Mouse (Mus musculus): ENCODE data around the gene Ssb. TPM values are rescaled to one million over a fixed set of nuclear protein-coding genes. Genes with fewer than 3 reads are reported as not detected.
A peak's percentile ranks its signal among the peaks of the same experiment; 100 is the strongest.

The Ssb gene
- polyA plus RNA-seq (2015; fragmentation: Nextera tagmentation; extraction: Ambion mirVana): 108 and 133 TPM in 2 replicates

DNA sequence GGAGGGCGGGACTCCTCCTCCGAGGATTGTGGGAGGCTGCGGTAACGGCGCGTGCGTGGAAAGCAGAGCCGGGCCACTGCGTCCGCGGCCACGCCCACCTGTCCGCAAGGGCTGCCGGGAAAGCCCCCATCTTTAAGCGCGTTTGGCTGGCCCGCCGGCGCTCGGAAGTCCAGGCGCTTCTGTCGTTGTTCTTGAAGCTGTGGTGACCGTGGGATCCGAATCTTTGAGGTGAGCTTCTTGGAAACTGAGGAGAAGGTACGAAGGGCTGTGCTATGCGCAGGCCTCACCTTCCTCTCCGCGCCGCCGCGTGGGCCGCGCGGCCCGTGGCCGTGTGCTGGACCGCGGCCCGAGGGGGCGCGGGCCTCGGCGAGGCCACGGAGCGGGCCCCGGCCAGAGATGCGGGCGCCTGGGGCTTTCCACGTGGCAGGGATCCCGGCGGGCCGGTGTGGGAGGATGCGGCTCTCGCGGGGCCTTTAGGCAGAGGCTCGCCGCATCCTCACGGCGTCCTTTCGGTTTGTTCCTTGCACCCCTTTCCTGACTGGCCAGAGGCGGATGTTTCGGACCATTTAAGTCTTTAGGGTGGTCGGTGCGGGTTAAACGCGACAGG is at the start of gene Ssb:
Gene Ssb (plus strand): TSS at position 78 of the 607 bp plus-strand sequence.
- Histone ChIP-seq H3K27ac (replicated peaks) (peak within 1 kb of the TSS; percentile 91), H3K4me3 (replicated peaks) (peak within 1 kb of the TSS; percentile 95), H3K36me3 (replicated peaks) (peaks cover 25% of the 10 kb centered on the region), H3K4me2 (peak within 1 kb of the TSS; percentile 86), H3K27me3 (no peaks in the 10 kb centered on the region), H3K9me3 (replicated peaks) (no peaks in the 10 kb centered on the region), H3K9ac (peak within 1 kb of the TSS; percentile 99), H3K4me1 (replicated peaks) (peaks cover 28% of the 10 kb centered on the region)
- WGBS (ENCODE audit: insufficient replicate concordance): under 1% methylated on average over 66 of the region's 66 CpGs
- peak; percentile 95 for ATAC-seq (ENCODE audit: insufficient read depth)

DNA sequence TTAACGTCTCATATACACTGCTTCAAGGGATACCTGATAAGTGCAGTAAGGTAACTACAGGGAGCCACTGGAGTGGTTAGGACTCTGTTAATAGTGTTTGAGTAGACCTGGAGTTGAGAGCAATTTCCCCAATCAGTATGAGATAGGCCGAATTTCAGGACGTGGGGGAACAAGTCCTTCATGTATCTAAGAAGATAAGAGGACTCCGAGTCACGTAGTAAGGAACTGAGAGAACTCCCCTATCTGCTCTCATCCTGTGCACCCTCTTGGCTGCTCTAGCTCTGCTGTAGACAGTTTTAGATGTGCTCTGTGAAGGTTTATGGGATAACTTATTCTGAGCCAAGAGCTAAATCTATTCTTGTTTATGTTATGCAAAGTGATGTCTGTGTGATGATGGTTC is 44.8 kb upstream of the Ssb start:
- H3K4me1 ChIP-seq (replicated peaks): peaks cover 65% of the 10 kb centered on the region
- H3K36me3 ChIP-seq (replicated peaks): no peaks in the 10 kb centered on the region
- WGBS (ENCODE audit: insufficient replicate concordance): 15% methylated on average over 5 of the region's 5 CpGs
- H3K4me3 ChIP-seq (replicated peaks): no peak overlapping the region
- no peaks in the 10 kb centered on the region for H3K27me3 ChIP-seq
- H3K27ac ChIP-seq (replicated peaks): peak overlapping the region; percentile 81
- H3K9me3 ChIP-seq (replicated peaks): no peaks in the 10 kb centered on the region
- peak; percentile 88 for ATAC-seq (ENCODE audit: insufficient read depth)
- H3K9ac ChIP-seq: no peak overlapping the region
- peak overlapping the region; percentile 37 for H3K4me2 ChIP-seq

DNA sequence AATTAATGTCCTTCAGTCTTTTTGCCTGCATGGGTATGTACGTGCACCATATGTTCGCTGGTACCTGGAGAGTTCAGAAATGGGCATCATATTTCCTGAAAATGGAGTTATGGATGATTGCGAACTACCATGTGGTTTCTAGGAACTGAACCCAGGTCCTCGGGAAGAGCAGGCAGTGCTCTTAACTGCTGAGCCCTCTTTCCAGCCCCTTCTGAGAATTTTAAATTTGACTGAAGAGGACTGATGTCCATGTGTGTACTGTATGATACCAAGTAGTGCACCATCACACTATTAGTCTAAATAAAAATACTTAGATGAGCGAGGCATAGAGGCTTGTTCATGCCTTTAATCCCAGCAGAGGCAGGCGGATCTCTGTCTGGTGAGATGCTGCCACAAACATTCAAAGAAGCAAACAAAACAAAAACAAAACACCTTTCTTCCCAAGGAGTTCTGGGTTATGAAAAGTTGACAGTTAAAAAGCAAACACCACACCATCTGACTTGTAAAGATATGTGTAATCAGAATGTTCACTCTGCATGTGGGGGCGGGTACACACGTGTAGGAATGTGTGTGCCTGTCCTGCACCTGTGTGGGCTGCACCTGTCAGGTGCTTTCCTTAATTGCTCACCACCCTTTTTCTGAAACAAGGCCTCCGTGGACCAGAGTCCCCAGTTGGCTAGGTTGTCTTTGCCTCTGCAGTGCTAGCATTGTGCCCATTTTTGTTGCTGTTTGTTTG is 42.8 kb upstream of the Ssb start:
- H3K27ac ChIP-seq (replicated peaks): peak overlapping the region; percentile 81
- H3K36me3 ChIP-seq (replicated peaks): no peaks in the 10 kb centered on the region
- WGBS (ENCODE audit: insufficient replicate concordance): 42% methylated on average over 9 of the region's 9 CpGs
- peak; percentile 61 for ATAC-seq (ENCODE audit: insufficient read depth)
- peaks cover 75% of the 10 kb centered on the region for H3K4me1 ChIP-seq (replicated peaks)
- no peaks in the 10 kb centered on the region for H3K27me3 ChIP-seq
- no peaks in the 10 kb centered on the region for H3K9me3 ChIP-seq (replicated peaks)
- H3K4me2 ChIP-seq: peak overlapping the region; percentile 54
- no peak overlapping the region for H3K4me3 ChIP-seq (replicated peaks)
- no peak overlapping the region for H3K9ac ChIP-seq

- Histone ChIP-seq H3K4me2 (0 out of 2 replicates have a peak overlapping the region, but pooled peaks have one; percentile 0), H3K27me3 (no peaks in the 10 kb centered on the region), H3K27ac (replicated peaks) (peak overlapping the region; percentile 77), H3K9me3 (replicated peaks) (no peaks in the 10 kb centered on the region), H3K9ac (no peak overlapping the region), H3K36me3 (replicated peaks) (peaks cover 9% of the 10 kb centered on the region), H3K4me3 (replicated peaks) (no peak overlapping the region), H3K4me1 (replicated peaks) (peaks cover 84% of the 10 kb centered on the region)
- ATAC-seq (ENCODE audit: insufficient read depth): no peak
- 34% methylated on average over 1 of the region's 1 CpGs for WGBS (ENCODE audit: insufficient replicate concordance)
Measured at GRCm38 (mm10) chr2:69820201-69820600, 41.2 kb upstream of the Ssb start.

- Histone ChIP-seq H3K27ac (replicated peaks) (peak within 1 kb of the TSS; percentile 93), H3K27me3 (no peaks in the 10 kb centered on the region), H3K4me2 (peak within 1 kb of the TSS; percentile 94), H3K9me3 (replicated peaks) (no peaks in the 10 kb centered on the region), H3K36me3 (replicated peaks) (peaks cover 22% of the 10 kb centered on the region), H3K4me3 (replicated peaks) (peak within 1 kb of the TSS; percentile 96), H3K9ac (peak within 1 kb of the TSS; percentile 96), H3K4me1 (replicated peaks) (peaks cover 76% of the 10 kb centered on the region)
- WGBS (ENCODE audit: insufficient replicate concordance): under 1% methylated on average over 8 of the region's 8 CpGs
- peak; percentile 30 for ATAC-seq (ENCODE audit: insufficient read depth)
Measured at GRCm38 (mm10) chr2:69821711-69822110, 39.7 kb upstream of the Ssb start, which contains the start of gene Klhl23. TSS of gene Klhl23 (plus strand) at chr2:69821944.

- Histone ChIP-seq H3K27ac (replicated peaks) (peak overlapping the region; percentile 93), H3K4me1 (replicated peaks) (peaks cover 71% of the 10 kb centered on the region), H3K4me2 (peak overlapping the region; percentile 94), H3K36me3 (replicated peaks) (peaks cover 24% of the 10 kb centered on the region), H3K4me3 (replicated peaks) (peak overlapping the region; percentile 96), H3K9ac (peak overlapping the region; percentile 96), H3K27me3 (no peaks in the 10 kb centered on the region), H3K9me3 (replicated peaks) (no peaks in the 10 kb centered on the region)
- WGBS (ENCODE audit: insufficient replicate concordance): 0% methylated on average over 80 of the region's 80 CpGs
- peak; percentile 35 for ATAC-seq (ENCODE audit: insufficient read depth)
Measured at GRCm38 (mm10) chr2:69822361-69823128, 38.8 kb upstream of the Ssb start.

GRCm38 (mm10) chr2:69823129-69823677 is 38.2 kb upstream of the Ssb start:
- H3K27me3 ChIP-seq: no peaks in the 10 kb centered on the region
- H3K9ac ChIP-seq: peak overlapping the region; percentile 96
- ATAC-seq (ENCODE audit: insufficient read depth): peak; percentile 78
- H3K36me3 ChIP-seq (replicated peaks): peaks cover 28% of the 10 kb centered on the region
- WGBS (ENCODE audit: insufficient replicate concordance): 2% methylated on average over 44 of the region's 45 CpGs
- H3K9me3 ChIP-seq (replicated peaks): no peaks in the 10 kb centered on the region
- H3K4me1 ChIP-seq (replicated peaks): peaks cover 69% of the 10 kb centered on the region
- peak overlapping the region; percentile 96 for H3K4me3 ChIP-seq (replicated peaks)
- peak overlapping the region; percentile 93 for H3K27ac ChIP-seq (replicated peaks)
- peak overlapping the region; percentile 94 for H3K4me2 ChIP-seq

DNA sequence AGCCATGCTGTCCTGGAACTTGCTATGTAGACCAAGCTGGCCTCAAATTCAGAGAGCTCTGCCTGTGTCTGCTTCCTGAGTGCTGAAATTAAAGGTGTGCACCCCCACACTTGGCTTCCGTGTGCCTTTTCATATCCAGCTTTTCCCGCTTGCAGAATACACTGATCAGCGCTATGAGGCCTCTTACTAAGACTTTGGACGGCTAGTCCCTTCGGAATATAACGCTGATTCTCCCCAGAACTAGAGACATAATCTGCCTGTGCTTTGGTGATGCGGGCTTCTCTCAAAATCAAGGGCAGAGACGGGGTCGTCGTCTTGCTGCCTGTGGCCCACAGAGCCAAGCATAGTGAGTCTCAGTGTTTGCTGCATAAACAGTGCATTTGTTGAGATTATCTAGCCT is 35.5 kb upstream of the Ssb start:
- 84% methylated on average over 10 of the region's 10 CpGs for WGBS (ENCODE audit: insufficient replicate concordance)

DNA sequence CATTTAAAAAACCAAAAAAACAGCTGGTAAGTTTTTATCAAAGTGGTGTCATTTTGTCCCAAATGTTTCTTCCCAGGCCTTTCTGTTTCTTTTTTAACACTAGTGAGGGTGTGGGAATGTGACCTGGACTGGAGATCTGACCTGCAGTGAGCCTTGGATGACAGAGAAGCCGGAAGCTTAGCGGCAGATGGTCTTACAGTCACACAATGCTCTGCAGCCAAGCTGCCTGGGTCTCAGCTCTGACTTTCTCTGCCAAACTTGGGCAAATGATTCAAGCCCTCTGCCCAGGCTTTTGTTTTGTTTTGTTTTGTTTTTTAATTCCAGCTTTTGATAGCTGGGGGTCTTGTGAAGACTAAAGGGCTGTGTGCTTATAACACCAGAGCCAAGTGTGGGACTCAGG is 35.0 kb upstream of the Ssb start:
- Histone ChIP-seq H3K4me3 (replicated peaks) (no peak overlapping the region), H3K4me2 (no peak overlapping the region), H3K27ac (replicated peaks) (no peak overlapping the region), H3K4me1 (replicated peaks) (peaks cover 59% of the 10 kb centered on the region), H3K27me3 (no peaks in the 10 kb centered on the region), H3K36me3 (replicated peaks) (peaks cover 51% of the 10 kb centered on the region), H3K9ac (no peak overlapping the region), H3K9me3 (replicated peaks) (no peaks in the 10 kb centered on the region)
- WGBS (ENCODE audit: insufficient replicate concordance): 84% methylated on average over 2 of the region's 2 CpGs
- no peak for ATAC-seq (ENCODE audit: insufficient read depth)

More for the DNA sequence above, 35.5 kb upstream of the Ssb start:
- H3K27ac ChIP-seq (replicated peaks): no peak overlapping the region
- no peak for ATAC-seq (ENCODE audit: insufficient read depth)
- H3K9me3 ChIP-seq (replicated peaks): no peaks in the 10 kb centered on the region
- H3K9ac ChIP-seq: no peak overlapping the region
- peaks cover 46% of the 10 kb centered on the region for H3K36me3 ChIP-seq (replicated peaks)
- H3K4me2 ChIP-seq: no peak overlapping the region
- no peaks in the 10 kb centered on the region for H3K27me3 ChIP-seq
- peaks cover 64% of the 10 kb centered on the region for H3K4me1 ChIP-seq (replicated peaks)
- H3K4me3 ChIP-seq (replicated peaks): no peak overlapping the region

DNA sequence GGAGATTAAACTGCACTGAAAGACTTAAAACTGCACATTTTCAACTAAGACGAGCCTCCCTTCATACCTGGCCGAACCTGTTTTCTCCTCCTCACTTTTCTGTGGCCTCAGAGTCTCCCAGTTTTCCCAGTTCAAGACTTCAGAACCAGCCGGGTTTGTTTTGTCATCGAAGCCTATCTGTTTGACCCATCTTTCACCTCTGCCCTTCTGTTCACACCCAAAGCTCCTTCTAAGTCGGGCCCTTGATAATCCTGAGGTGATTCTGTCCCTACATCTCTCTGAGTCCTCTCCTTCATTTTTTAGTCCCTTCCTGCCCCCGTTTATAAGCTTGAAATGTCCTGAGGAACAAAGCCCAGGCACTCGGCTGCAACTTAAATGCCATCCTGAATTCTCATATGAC is 33.3 kb upstream of the Ssb start:
- ATAC-seq (ENCODE audit: insufficient read depth): no peak
- Histone ChIP-seq H3K4me1 (replicated peaks) (peaks cover 50% of the 10 kb centered on the region), H3K9me3 (replicated peaks) (no peaks in the 10 kb centered on the region), H3K4me3 (replicated peaks) (no peak overlapping the region), H3K9ac (no peak overlapping the region), H3K27me3 (no peaks in the 10 kb centered on the region), H3K4me2 (no peak overlapping the region), H3K36me3 (replicated peaks) (peaks cover 62% of the 10 kb centered on the region), H3K27ac (replicated peaks) (no peak overlapping the region)
- WGBS (ENCODE audit: insufficient replicate concordance): 53% methylated on average over 7 of the region's 7 CpGs

DNA sequence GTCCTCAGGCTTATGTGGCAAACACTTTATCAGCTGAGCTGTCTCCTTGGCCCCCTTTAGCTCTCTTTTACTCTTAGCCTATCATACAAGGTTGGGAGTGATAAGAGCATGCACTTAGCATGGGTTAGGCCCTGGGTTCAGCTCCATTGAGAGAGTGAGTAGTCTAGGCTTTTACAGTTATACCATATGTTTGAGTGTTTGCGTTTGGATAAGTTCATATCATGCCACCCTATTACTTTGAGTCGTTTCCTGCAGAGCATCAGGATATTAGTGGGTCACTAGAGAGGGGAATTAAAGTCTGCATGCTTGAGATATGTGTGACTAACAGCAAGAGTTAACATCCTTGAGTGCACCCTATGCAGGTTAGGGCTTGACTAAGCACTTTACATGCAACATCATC is 31.7 kb upstream of the Ssb start:
- no peak overlapping the region for H3K4me3 ChIP-seq (replicated peaks)
- no peaks in the 10 kb centered on the region for H3K9me3 ChIP-seq (replicated peaks)
- no peaks in the 10 kb centered on the region for H3K27me3 ChIP-seq
- H3K9ac ChIP-seq: no peak overlapping the region
- no peak overlapping the region for H3K27ac ChIP-seq (replicated peaks)
- peaks cover 73% of the 10 kb centered on the region for H3K36me3 ChIP-seq (replicated peaks)
- H3K4me1 ChIP-seq (replicated peaks): peaks cover 36% of the 10 kb centered on the region
- 29% methylated on average over 2 of the region's 2 CpGs for WGBS (ENCODE audit: insufficient replicate concordance)
- no peak overlapping the region for H3K4me2 ChIP-seq
- ATAC-seq (ENCODE audit: insufficient read depth): peak; percentile 74

All from liver, embryonic 15.5 days (tissue).